Mouse (Mus musculus): ENCODE measurements around the gene Rnf151. TPM values are rescaled to one million over a fixed set of nuclear protein-coding genes. Genes with fewer than 3 reads are reported as not detected.
"Not testable (repeated sequence)": the region's sequence is repeated elsewhere in the genome, so short reads cannot be mapped to it uniquely, and the experiment has no call there.

Gene Rnf151
- polyA plus RNA-seq, 1 experiment from 2014 or later, result 0.11 TPM

GRCm38 (mm10) chr17:24671346-24671745, 46.5 kb downstream of the Rnf151 start:
- no peak for ATAC-seq
- no peaks in the 10 kb centered on the region for H3K27me3 ChIP-seq (replicated peaks)
- H3K4me1 ChIP-seq (replicated peaks), result peaks cover 31% of the 10 kb centered on the region
- H3K9ac ChIP-seq, result no peak overlapping the region
- H3K4me3 ChIP-seq (replicated peaks), result 0 out of 2 replicates have a peak overlapping the region, but pooled peaks have one; percentile 96
- no peaks in the 10 kb centered on the region for H3K9me3 ChIP-seq
- H3K36me3 ChIP-seq, result peaks cover 1% of the 10 kb centered on the region; the same call in 1 of the 2 replicates
- WGBS, result 62% methylated on average over 5 of the region's 5 CpGs
- peak overlapping the region; percentile 61 for H3K4me2 ChIP-seq (replicated peaks)
- no peak overlapping the region for H3K27ac ChIP-seq

- Histone ChIP-seq H3K27ac (peak overlapping the region; percentile 83; the same call in 1 of the 2 replicates), H3K9me3 (no peaks in the 10 kb centered on the region), H3K4me2 (replicated peaks) (peak overlapping the region; percentile 61), H3K9ac (peak overlapping the region; percentile 98), H3K36me3 (no peaks in the 10 kb centered on the region), H3K4me3 (replicated peaks) (peak overlapping the region; percentile 96), H3K4me1 (replicated peaks) (peaks cover 28% of the 10 kb centered on the region), H3K27me3 (replicated peaks) (no peaks in the 10 kb centered on the region)
- 7% methylated on average over 8 of the region's 8 CpGs for WGBS
- ATAC-seq, result no peak
Measured at GRCm38 (mm10) chr17:24670246-24670844, 47.5 kb downstream of the Rnf151 start.

GRCm38 (mm10) chr17:24669545-24670245, 48.2 kb downstream of the Rnf151 start, which contains the start of gene Zfp598:
TSS of gene Zfp598 (plus strand) at chr17:24669687.
- under 1% methylated on average over 70 of the region's 80 CpGs for WGBS
- peak within 1 kb of the TSS; percentile 61 for H3K4me2 ChIP-seq (replicated peaks)
- ATAC-seq, result peak; percentile 98
- peak within 1 kb of the TSS; percentile 96 for H3K4me3 ChIP-seq (replicated peaks)
- H3K27me3 ChIP-seq (replicated peaks), result no peaks in the 10 kb centered on the region
- H3K27ac ChIP-seq, result peak within 1 kb of the TSS; percentile 83
- H3K36me3 ChIP-seq, result no peaks in the 10 kb centered on the region
- peaks cover 28% of the 10 kb centered on the region for H3K4me1 ChIP-seq (replicated peaks)
- peak within 1 kb of the TSS; percentile 98 for H3K9ac ChIP-seq
- no peaks in the 10 kb centered on the region for H3K9me3 ChIP-seq

- peak overlapping the region; percentile 96 for H3K4me3 ChIP-seq (replicated peaks)
- not testable (repeated sequence) for H3K9me3 ChIP-seq; H3K27me3 ChIP-seq (replicated peaks); H3K36me3 ChIP-seq
- 7% methylated on average over 15 of the region's 15 CpGs for WGBS
- peak; percentile 6 for ATAC-seq
- H3K9ac ChIP-seq, result peak overlapping the region; percentile 98
- H3K4me2 ChIP-seq (replicated peaks), result peak overlapping the region; percentile 61
- H3K4me1 ChIP-seq (replicated peaks), result peaks cover 28% of the 10 kb centered on the region
- H3K27ac ChIP-seq, result peak overlapping the region; percentile 13; the same call in 1 of the 2 replicates
Measured at GRCm38 (mm10) chr17:24669214-24669544, 48.7 kb downstream of the Rnf151 start.

- Histone ChIP-seq H3K9ac (no peak overlapping the region), H3K4me1 (replicated peaks) (peaks cover 28% of the 10 kb centered on the region), H3K4me2 (replicated peaks) (no peak overlapping the region), H3K36me3 (no peaks in the 10 kb centered on the region), H3K9me3 (no peaks in the 10 kb centered on the region), H3K27me3 (replicated peaks) (no peaks in the 10 kb centered on the region), H3K27ac (no peak overlapping the region), H3K4me3 (replicated peaks) (no peak overlapping the region)
- WGBS, result 26% methylated on average over 6 of the region's 6 CpGs
- no peak for ATAC-seq
Measured at GRCm38 (mm10) chr17:24667416-24667815, 50.4 kb downstream of the Rnf151 start.

GRCm38 (mm10) chr17:24667011-24667410, 50.9 kb downstream of the Rnf151 start:
- H3K4me3 ChIP-seq (replicated peaks); ATAC-seq; H3K36me3 ChIP-seq; H3K27ac ChIP-seq; H3K9me3 ChIP-seq; H3K4me2 ChIP-seq (replicated peaks); H3K27me3 ChIP-seq (replicated peaks); H3K9ac ChIP-seq: not testable (repeated sequence)
- peaks cover 24% of the 10 kb centered on the region for H3K4me1 ChIP-seq (replicated peaks)
- WGBS, result 54% methylated on average over 7 of the region's 7 CpGs

Other genes starting within 250 kb of the Rnf151 start
- gene E4f1, start 247.8 kb downstream of the Rnf151 start, polyA plus RNA-seq (2015; fragmentation: Nextera tagmentation; extraction: Ambion mirVana), result 23.0 and 29.3 TPM in 2 replicates
- 79.9 and 80.6 TPM in 2 replicates for gene Pgp, start 247.7 kb downstream of the Rnf151 start, polyA plus RNA-seq (2015; fragmentation: Nextera tagmentation; extraction: Ambion mirVana)
- 0.40 and 0.68 TPM in 2 replicates for gene Bricd5, start 244.2 kb downstream of the Rnf151 start, polyA plus RNA-seq (2015; fragmentation: Nextera tagmentation; extraction: Ambion mirVana)
- 25.2 and 27.3 TPM in 2 replicates for gene Mlst8, start 239.0 kb downstream of the Rnf151 start, polyA plus RNA-seq (2015; fragmentation: Nextera tagmentation; extraction: Ambion mirVana)
- gene Caskin1, start 229.5 kb downstream of the Rnf151 start, polyA plus RNA-seq (2015; fragmentation: Nextera tagmentation; extraction: Ambion mirVana), result 1.5 and 1.8 TPM in 2 replicates
- gene Traf7, start 190.1 kb downstream of the Rnf151 start, polyA plus RNA-seq (2015; fragmentation: Nextera tagmentation; extraction: Ambion mirVana), result 81.6 and 89.3 TPM in 2 replicates
- 5.2 and 8.7 TPM in 2 replicates for gene Rab26, start 183.9 kb downstream of the Rnf151 start, polyA plus RNA-seq (2015; fragmentation: Nextera tagmentation; extraction: Ambion mirVana)
- 16.9 and 17.4 TPM in 2 replicates for gene Pkd1, start 168.2 kb downstream of the Rnf151 start, polyA plus RNA-seq (2015; fragmentation: Nextera tagmentation; extraction: Ambion mirVana)
- 41.0 and 45.7 TPM in 2 replicates for gene Tsc2, start 85.4 kb downstream of the Rnf151 start, polyA plus RNA-seq (2015; fragmentation: Nextera tagmentation; extraction: Ambion mirVana)
- 15.6 and 18.1 TPM in 2 replicates for gene Nthl1, start 85.4 kb downstream of the Rnf151 start, polyA plus RNA-seq (2015; fragmentation: Nextera tagmentation; extraction: Ambion mirVana)
- 43.9 and 49.2 TPM in 2 replicates for gene Slc9a3r2, start 67.7 kb downstream of the Rnf151 start, polyA plus RNA-seq (2015; fragmentation: Nextera tagmentation; extraction: Ambion mirVana)
- gene Npw, start 59.6 kb downstream of the Rnf151 start, polyA plus RNA-seq (2015; fragmentation: Nextera tagmentation; extraction: Ambion mirVana), result 0.30 and 0.56 TPM in 2 replicates
- 20.0 and 20.5 TPM in 2 replicates for gene Zfp598, start 48.4 kb downstream of the Rnf151 start, polyA plus RNA-seq (2015; fragmentation: Nextera tagmentation; extraction: Ambion mirVana)
- gene Syngr3, start 28.1 kb downstream of the Rnf151 start, polyA plus RNA-seq (2015; fragmentation: Nextera tagmentation; extraction: Ambion mirVana), result 7.0 and 7.7 TPM in 2 replicates
- 41.8 and 45.9 TPM in 2 replicates for gene Gfer, start 21.9 kb downstream of the Rnf151 start, polyA plus RNA-seq (2015; fragmentation: Nextera tagmentation; extraction: Ambion mirVana)
- gene Noxo1, start 21.8 kb downstream of the Rnf151 start, polyA plus RNA-seq (2015; fragmentation: Nextera tagmentation; extraction: Ambion mirVana), result 10.3 and 10.4 TPM in 2 replicates
- gene Tbl3, start 10.4 kb downstream of the Rnf151 start, polyA plus RNA-seq (2015; fragmentation: Nextera tagmentation; extraction: Ambion mirVana), result 67.3 and 67.5 TPM in 2 replicates
- 1,514 and 1,667 TPM in 2 replicates for gene Rps2, start 53 bp upstream of the Rnf151 start, polyA plus RNA-seq (2015; fragmentation: Nextera tagmentation; extraction: Ambion mirVana)
- gene Ndufb10, start 6.4 kb upstream of the Rnf151 start, polyA plus RNA-seq (2015; fragmentation: Nextera tagmentation; extraction: Ambion mirVana), result 303 and 319 TPM in 2 replicates
- not detected in 2 replicates for gene Rpl3l, start 9.8 kb upstream of the Rnf151 start, polyA plus RNA-seq (2015; fragmentation: Nextera tagmentation; extraction: Ambion mirVana)
- gene Msrb1, start 18.6 kb upstream of the Rnf151 start, polyA plus RNA-seq (2015; fragmentation: Nextera tagmentation; extraction: Ambion mirVana), result 32.4 and 33.9 TPM in 2 replicates
- 0.78 and 0.81 TPM in 2 replicates for gene Hs3st6, start 34.9 kb upstream of the Rnf151 start, polyA plus RNA-seq (2015; fragmentation: Nextera tagmentation; extraction: Ambion mirVana)
- not detected in 2 replicates for gene Meiob, start 86.2 kb upstream of the Rnf151 start, polyA plus RNA-seq (2015; fragmentation: Nextera tagmentation; extraction: Ambion mirVana)
- gene Hagh, start 122.1 kb upstream of the Rnf151 start, polyA plus RNA-seq (2015; fragmentation: Nextera tagmentation; extraction: Ambion mirVana), result 55.1 and 69.8 TPM in 2 replicates
- gene Fahd1, start 132.3 kb upstream of the Rnf151 start, polyA plus RNA-seq (2015; fragmentation: Nextera tagmentation; extraction: Ambion mirVana), result 77.1 and 77.6 TPM in 2 replicates
- gene Igfals, start 147.9 kb upstream of the Rnf151 start, polyA plus RNA-seq (2015; fragmentation: Nextera tagmentation; extraction: Ambion mirVana), result 3.4 and 4.4 TPM in 2 replicates
- 51.5 and 57.9 TPM in 2 replicates for gene Nubp2, start 168.3 kb upstream of the Rnf151 start, polyA plus RNA-seq (2015; fragmentation: Nextera tagmentation; extraction: Ambion mirVana)
- 32.0 and 33.4 TPM in 2 replicates for gene Spsb3, start 168.6 kb upstream of the Rnf151 start, polyA plus RNA-seq (2015; fragmentation: Nextera tagmentation; extraction: Ambion mirVana)
- 27.3 and 27.4 TPM in 2 replicates for gene Eme2, start 177.0 kb upstream of the Rnf151 start, polyA plus RNA-seq (2015; fragmentation: Nextera tagmentation; extraction: Ambion mirVana)
- 111 and 117 TPM in 2 replicates for gene Mrps34, start 177.1 kb upstream of the Rnf151 start, polyA plus RNA-seq (2015; fragmentation: Nextera tagmentation; extraction: Ambion mirVana)
- gene Nme3, start 178.4 kb upstream of the Rnf151 start, polyA plus RNA-seq (2015; fragmentation: Nextera tagmentation; extraction: Ambion mirVana), result 71.7 and 85.4 TPM in 2 replicates
- gene Mapk8ip3, start 218.9 kb upstream of the Rnf151 start, polyA plus RNA-seq (2015; fragmentation: Nextera tagmentation; extraction: Ambion mirVana), result 22.4 and 23.2 TPM in 2 replicates
- 183 and 187 TPM in 2 replicates for gene Jpt2, start 242.6 kb upstream of the Rnf151 start, polyA plus RNA-seq (2015; fragmentation: Nextera tagmentation; extraction: Ambion mirVana)

Data from intestine, embryonic 15.5 days (tissue).